Mouse (Mus musculus): ENCODE measurements at regions not wholly inside any gene's neighbourhood (a gene's known extent, or its start where the extent isn't known, plus 50 kb on each side); places are given as distances from the start of the nearest gene placed in this dataset.

GRCm38 (mm10) chr15:43695451-43695850 lies 3561.3 kb downstream of the 9330182O14Rik start:
- H3K36me3 ChIP-seq (ENCODE audit: control insufficient read depth, insufficient read depth, low read length, poor library complexity, severe bottlenecking), result no peaks in the 10 kb centered on the region
- no peak for DNase-seq (ENCODE audit: low read depth, low spot score)
- H3K9ac ChIP-seq (ENCODE audit: insufficient read depth, low read depth, low read length, poor library complexity, severe bottlenecking), result no peak overlapping the region
- TF ChIP-seq ZNF384 (IDR thresholded peaks at IDR 0.05; ENCODE audit: low read depth, low read length), result no peak
- TF ChIP-seq MAFK (IDR thresholded peaks at IDR 0.05; ENCODE audit: insufficient read depth, low read depth, low read length), result no peak
- TF ChIP-seq CHD2 (IDR thresholded peaks at IDR 0.05; ENCODE audit: low read depth, low read length), result no peak
- TF ChIP-seq ZC3H11A (IDR thresholded peaks at IDR 0.05; ENCODE audit: borderline replicate concordance, low read depth, low read length), result no peak
- TF ChIP-seq HCFC1 (IDR thresholded peaks at IDR 0.05; ENCODE audit: borderline replicate concordance, insufficient read depth, low read length), result no peak
- no peaks in the 10 kb centered on the region for H3K4me1 ChIP-seq (ENCODE audit: control insufficient read depth in 2 of 2, insufficient read depth in 2 of 2, low read length in 2 of 2, poor library complexity in 1 of 2)
- in situ Hi-C loops (cut with MboI; ENCODE audit: low sequenced_read_pairs in 2 of 2, unreplicated experiment in 2 of 2), result no loop called here
- no peaks in the 10 kb centered on the region for H3K9me3 ChIP-seq (ENCODE audit: control insufficient read depth, insufficient read depth, low read depth, low read length)
- H3K4me3 ChIP-seq (ENCODE audit: insufficient read depth in 1 of 2, low read depth in 1 of 2, low read length in 2 of 2, poor library complexity in 1 of 2, severe bottlenecking in 1 of 2), result no peak overlapping the region
- H3K27ac ChIP-seq (ENCODE audit: insufficient read depth, low read depth, low read length, poor library complexity, severe bottlenecking), result no peak overlapping the region

- Histone ChIP-seq H3K27ac (ENCODE audit: insufficient read depth, low read depth, low read length, poor library complexity, severe bottlenecking) (no peak overlapping the region), H3K36me3 (ENCODE audit: control insufficient read depth, insufficient read depth, low read length, poor library complexity, severe bottlenecking) (no peaks in the 10 kb centered on the region), H3K9ac (ENCODE audit: insufficient read depth, low read depth, low read length, poor library complexity, severe bottlenecking) (no peak overlapping the region), H3K4me3 (ENCODE audit: insufficient read depth in 1 of 2, low read depth in 1 of 2, low read length in 2 of 2, poor library complexity in 1 of 2, severe bottlenecking in 1 of 2) (no peak overlapping the region), H3K9me3 (ENCODE audit: control insufficient read depth, insufficient read depth, low read depth, low read length) (no peaks in the 10 kb centered on the region), H3K4me1 (ENCODE audit: control insufficient read depth in 2 of 2, insufficient read depth in 2 of 2, low read length in 2 of 2, poor library complexity in 1 of 2) (no peaks in the 10 kb centered on the region)
- in situ Hi-C loops (cut with MboI; ENCODE audit: low sequenced_read_pairs in 2 of 2, unreplicated experiment in 2 of 2), result no loop called here
- TF ChIP-seq HCFC1 (IDR thresholded peaks at IDR 0.05; ENCODE audit: borderline replicate concordance, insufficient read depth, low read length), result no peak
- no peak for TF ChIP-seq ZNF384 (IDR thresholded peaks at IDR 0.05; ENCODE audit: low read depth, low read length)
- DNase-seq (ENCODE audit: low read depth, low spot score), result no peak
These were observed 3582.9 kb downstream of the 9330182O14Rik start for GRCm38 (mm10) chr15:43717035-43717434.

- Histone ChIP-seq H3K9me3 (ENCODE audit: control insufficient read depth, insufficient read depth, low read depth, low read length) (no peaks in the 10 kb centered on the region), H3K4me1 (ENCODE audit: control insufficient read depth in 2 of 2, insufficient read depth in 2 of 2, low read length in 2 of 2, poor library complexity in 1 of 2) (no peaks in the 10 kb centered on the region), H3K9ac (ENCODE audit: insufficient read depth, low read depth, low read length, poor library complexity, severe bottlenecking) (no peak overlapping the region), H3K27ac (ENCODE audit: insufficient read depth, low read depth, low read length, poor library complexity, severe bottlenecking) (no peak overlapping the region), H3K4me3 (ENCODE audit: insufficient read depth in 1 of 2, low read depth in 1 of 2, low read length in 2 of 2, poor library complexity in 1 of 2, severe bottlenecking in 1 of 2) (no peak overlapping the region), H3K36me3 (ENCODE audit: control insufficient read depth, insufficient read depth, low read length, poor library complexity, severe bottlenecking) (no peaks in the 10 kb centered on the region)
- TF ChIP-seq ZNF384 (IDR thresholded peaks at IDR 0.05; ENCODE audit: low read depth, low read length), result no peak
- no peak for TF ChIP-seq MAFK (IDR thresholded peaks at IDR 0.05; ENCODE audit: insufficient read depth, low read depth, low read length)
- TF ChIP-seq ZC3H11A (IDR thresholded peaks at IDR 0.05; ENCODE audit: borderline replicate concordance, low read depth, low read length), result no peak
- TF ChIP-seq HCFC1 (IDR thresholded peaks at IDR 0.05; ENCODE audit: borderline replicate concordance, insufficient read depth, low read length), result no peak
- no peak for TF ChIP-seq CHD2 (IDR thresholded peaks at IDR 0.05; ENCODE audit: low read depth, low read length)
- DNase-seq (ENCODE audit: low read depth, low spot score), result no peak
- in situ Hi-C loops (cut with MboI; ENCODE audit: low sequenced_read_pairs in 2 of 2, unreplicated experiment in 2 of 2), result no loop called here
These were observed 3583.4 kb downstream of the 9330182O14Rik start for GRCm38 (mm10) chr15:43717559-43717958.

GRCm38 (mm10) chr15:43720916-43721315 lies 3586.8 kb downstream of the 9330182O14Rik start:
- TF ChIP-seq CHD2 (IDR thresholded peaks at IDR 0.05; ENCODE audit: low read depth, low read length) (no peak), ZC3H11A (IDR thresholded peaks at IDR 0.05; ENCODE audit: borderline replicate concordance, low read depth, low read length) (no peak), HCFC1 (IDR thresholded peaks at IDR 0.05; ENCODE audit: borderline replicate concordance, insufficient read depth, low read length) (no peak), MAFK (IDR thresholded peaks at IDR 0.05; ENCODE audit: insufficient read depth, low read depth, low read length) (no peak), ZNF384 (IDR thresholded peaks at IDR 0.05; ENCODE audit: low read depth, low read length) (no peak)
- in situ Hi-C loops (cut with MboI; ENCODE audit: low sequenced_read_pairs in 2 of 2, unreplicated experiment in 2 of 2), result no loop called here
- Histone ChIP-seq H3K36me3 (ENCODE audit: control insufficient read depth, insufficient read depth, low read length, poor library complexity, severe bottlenecking) (no peaks in the 10 kb centered on the region), H3K27ac (ENCODE audit: insufficient read depth, low read depth, low read length, poor library complexity, severe bottlenecking) (no peak overlapping the region), H3K9me3 (ENCODE audit: control insufficient read depth, insufficient read depth, low read depth, low read length) (no peaks in the 10 kb centered on the region), H3K4me3 (ENCODE audit: insufficient read depth in 1 of 2, low read depth in 1 of 2, low read length in 2 of 2, poor library complexity in 1 of 2, severe bottlenecking in 1 of 2) (no peak overlapping the region), H3K9ac (ENCODE audit: insufficient read depth, low read depth, low read length, poor library complexity, severe bottlenecking) (no peak overlapping the region), H3K4me1 (ENCODE audit: control insufficient read depth in 2 of 2, insufficient read depth in 2 of 2, low read length in 2 of 2, poor library complexity in 1 of 2) (no peaks in the 10 kb centered on the region)
- no peak for DNase-seq (ENCODE audit: low read depth, low spot score)

GRCm38 (mm10) chr15:43735697-43736096 lies 3601.5 kb downstream of the 9330182O14Rik start:
- Histone ChIP-seq H3K4me1 (ENCODE audit: control insufficient read depth in 2 of 2, insufficient read depth in 2 of 2, low read length in 2 of 2, poor library complexity in 1 of 2) (no peaks in the 10 kb centered on the region), H3K36me3 (ENCODE audit: control insufficient read depth, insufficient read depth, low read length, poor library complexity, severe bottlenecking) (no peaks in the 10 kb centered on the region), H3K4me3 (ENCODE audit: insufficient read depth in 1 of 2, low read depth in 1 of 2, low read length in 2 of 2, poor library complexity in 1 of 2, severe bottlenecking in 1 of 2) (no peak overlapping the region), H3K9ac (ENCODE audit: insufficient read depth, low read depth, low read length, poor library complexity, severe bottlenecking) (no peak overlapping the region), H3K27ac (ENCODE audit: insufficient read depth, low read depth, low read length, poor library complexity, severe bottlenecking) (no peak overlapping the region), H3K9me3 (ENCODE audit: control insufficient read depth, insufficient read depth, low read depth, low read length) (no peaks in the 10 kb centered on the region)
- DNase-seq (ENCODE audit: low read depth, low spot score), result no peak
- no peak for TF ChIP-seq ZNF384 (IDR thresholded peaks at IDR 0.05; ENCODE audit: low read depth, low read length)
- no peak for TF ChIP-seq CHD2 (IDR thresholded peaks at IDR 0.05; ENCODE audit: low read depth, low read length)
- TF ChIP-seq MAFK (IDR thresholded peaks at IDR 0.05; ENCODE audit: insufficient read depth, low read depth, low read length), result no peak
- no peak for TF ChIP-seq HCFC1 (IDR thresholded peaks at IDR 0.05; ENCODE audit: borderline replicate concordance, insufficient read depth, low read length)
- no peak for TF ChIP-seq ZC3H11A (IDR thresholded peaks at IDR 0.05; ENCODE audit: borderline replicate concordance, low read depth, low read length)
- in situ Hi-C loops (cut with MboI; ENCODE audit: low sequenced_read_pairs in 2 of 2, unreplicated experiment in 2 of 2), result no loop called here

Data from ES-E14 (cell line).